Mouse (Mus musculus) forebrain, embryonic 13.5 days (tissue): ENCODE data around the gene Tspan9. TPM values are rescaled to one million over a fixed set of nuclear protein-coding genes. Genes with fewer than 3 reads are reported as not detected.

ENCODE experiments used
- ATAC-seq: fragments of 200-750 bp; cut with Nextera tagmentation; 2 replicates; pipeline ENCODE4 v1.8.0; 2017
- H3K27ac ChIP-seq: fragments of 300-500 bp; sonication (generic); 2 replicates; pipeline ENCODE4 v1.5.1; 2015; ENCODE audit warnings: inconsistent platforms, mild to moderate bottlenecking, moderate library complexity
- H3K27me3 ChIP-seq: fragments of 300-500 bp; sonication (generic); 2 replicates; pipeline ENCODE4 v1.6.1; 2015; ENCODE audit warnings: mild to moderate bottlenecking, inconsistent platforms
- H3K36me3 ChIP-seq: fragments of 300-500 bp; sonication (generic); 2 replicates; pipeline ENCODE4 v1.6.1; 2015; ENCODE audit warnings: mild to moderate bottlenecking, inconsistent platforms; ENCODE audit not compliant: poor library complexity, severe bottlenecking
- H3K4me1 ChIP-seq: fragments of 300-500 bp; sonication (generic); 2 replicates; pipeline ENCODE4 v1.6.1; 2015; ENCODE audit warnings: inconsistent platforms
- H3K4me2 ChIP-seq: fragments of 300-500 bp; sonication (generic); 2 replicates; pipeline ENCODE4 v1.6.1; 2015; ENCODE audit warnings: inconsistent platforms, mild to moderate bottlenecking, moderate library complexity
- H3K4me3 ChIP-seq: fragments of 300-500 bp; sonication (generic); 2 replicates; pipeline ENCODE4 v1.5.1; 2015; ENCODE audit warnings: mild to moderate bottlenecking, inconsistent platforms
- H3K9ac ChIP-seq: fragments of 300-500 bp; sonication (generic); 2 replicates; pipeline ENCODE4 v1.6.1; 2015; ENCODE audit warnings: mild to moderate bottlenecking, inconsistent platforms
- H3K9me3 ChIP-seq: fragments of 300-500 bp; sonication (generic); replicated peaks from 2 replicates; pipeline ENCODE4 v1.6.1; 2016; ENCODE audit warnings: inconsistent platforms
- WGBS: fragments of 180-500 bp; shearing (Covaris S2); methylation state at CpG from one replicate; pipeline ENCODE4 v1.1.7; 2015; 5-methylcytosine and 5-hydroxymethylcytosine counted together
- polyA plus RNA-seq: library from polyadenylated mRNA; unstranded; fragments of >200 nt; fragmentation: Nextera tagmentation; extraction: Ambion mirVana; gene quantifications from 2 replicates; pipeline ENCODE4 v1.2.1, GENCODE M21; 2015

Gene Tspan9
- polyA plus RNA-seq, 1 experiment from 2014 or later: 20.6 TPM

- WGBS: 72% methylated on average over 8 of the region's 8 CpGs
- H3K27ac ChIP-seq: no peak overlapping the region
- peaks cover 15% of the 10 kb centered on the region; the same call in 1 of the 2 replicates for H3K4me1 ChIP-seq
- H3K9ac ChIP-seq: no peak overlapping the region
- H3K4me3 ChIP-seq: no peak overlapping the region
- ATAC-seq: no peak
- H3K36me3 ChIP-seq: no peaks in the 10 kb centered on the region
- H3K9me3 ChIP-seq: no peaks in the 10 kb centered on the region
- no peak overlapping the region for H3K4me2 ChIP-seq
- no peaks in the 10 kb centered on the region for H3K27me3 ChIP-seq
Measured at GRCm38 (mm10) chr6:128095906-128096305, 47.5 kb downstream of the Tspan9 start.

- Histone ChIP-seq H3K4me1 (peaks cover 21% of the 10 kb centered on the region), H3K27me3 (no peaks in the 10 kb centered on the region), H3K4me3 (no peak overlapping the region), H3K9ac (no peak overlapping the region), H3K9me3 (no peaks in the 10 kb centered on the region), H3K36me3 (no peaks in the 10 kb centered on the region), H3K27ac (no peak overlapping the region), H3K4me2 (no peak overlapping the region)
- 86% methylated on average over 10 of the region's 10 CpGs for WGBS
- ATAC-seq: no peak
Measured at GRCm38 (mm10) chr6:128095131-128095530, 48.3 kb downstream of the Tspan9 start.

GRCm38 (mm10) chr6:128093856-128094628 is 49.4 kb downstream of the Tspan9 start:
- 78% methylated on average over 15 of the region's 15 CpGs for WGBS
- ATAC-seq: no peak
- no peak overlapping the region for H3K4me2 ChIP-seq
- no peak overlapping the region for H3K4me3 ChIP-seq
- no peak overlapping the region for H3K27ac ChIP-seq
- no peaks in the 10 kb centered on the region for H3K9me3 ChIP-seq
- H3K4me1 ChIP-seq: peaks cover 20% of the 10 kb centered on the region
- no peaks in the 10 kb centered on the region for H3K36me3 ChIP-seq
- H3K9ac ChIP-seq: no peak overlapping the region
- H3K27me3 ChIP-seq: no peaks in the 10 kb centered on the region

GRCm38 (mm10) chr6:128092621-128093020 is 50.8 kb downstream of the Tspan9 start:
- H3K27me3 ChIP-seq: no peaks in the 10 kb centered on the region
- H3K9ac ChIP-seq: no peak overlapping the region
- no peak overlapping the region for H3K27ac ChIP-seq
- no peak overlapping the region for H3K4me2 ChIP-seq
- no peaks in the 10 kb centered on the region for H3K36me3 ChIP-seq
- H3K4me1 ChIP-seq: peaks cover 23% of the 10 kb centered on the region
- H3K9me3 ChIP-seq: no peaks in the 10 kb centered on the region
- H3K4me3 ChIP-seq: no peak overlapping the region
- ATAC-seq: no peak
- 91% methylated on average over 5 of the region's 5 CpGs for WGBS

GRCm38 (mm10) chr6:128091833-128092166 is 51.6 kb downstream of the Tspan9 start:
- Histone ChIP-seq H3K27ac (no peak overlapping the region), H3K9me3 (no peaks in the 10 kb centered on the region), H3K4me2 (no peak overlapping the region), H3K36me3 (no peaks in the 10 kb centered on the region), H3K4me1 (peaks cover 23% of the 10 kb centered on the region), H3K9ac (no peak overlapping the region), H3K27me3 (no peaks in the 10 kb centered on the region), H3K4me3 (no peak overlapping the region)
- WGBS: 77% methylated on average over 4 of the region's 4 CpGs
- ATAC-seq: no peak

GRCm38 (mm10) chr6:128090985-128091832 is 52.2 kb downstream of the Tspan9 start:
- no peak overlapping the region for H3K9ac ChIP-seq

GRCm38 (mm10) chr6:128089770-128090702 is 53.4 kb downstream of the Tspan9 start:
- no peak overlapping the region for H3K9ac ChIP-seq
- no peak overlapping the region for H3K4me3 ChIP-seq
- no peaks in the 10 kb centered on the region for H3K9me3 ChIP-seq
- WGBS: 71% methylated on average over 13 of the region's 13 CpGs
- peaks cover 23% of the 10 kb centered on the region for H3K4me1 ChIP-seq
- no peaks in the 10 kb centered on the region for H3K36me3 ChIP-seq
- ATAC-seq: peak; percentile 19; the same call in 1 of the 2 replicates
- H3K27me3 ChIP-seq: no peaks in the 10 kb centered on the region
- no peak overlapping the region for H3K4me2 ChIP-seq
- no peak overlapping the region for H3K27ac ChIP-seq

More at GRCm38 (mm10) chr6:128090985-128091832, 52.2 kb downstream of the Tspan9 start:
- Histone ChIP-seq H3K4me3 (no peak overlapping the region), H3K27ac (no peak overlapping the region), H3K4me2 (no peak overlapping the region), H3K36me3 (no peaks in the 10 kb centered on the region), H3K27me3 (no peaks in the 10 kb centered on the region), H3K9me3 (no peaks in the 10 kb centered on the region), H3K4me1 (peaks cover 23% of the 10 kb centered on the region)
- WGBS: 37% methylated on average over 6 of the region's 6 CpGs
- ATAC-seq: peak; percentile 57

- H3K27me3 ChIP-seq: no peaks in the 10 kb centered on the region
- H3K36me3 ChIP-seq: no peaks in the 10 kb centered on the region
- no peak for ATAC-seq
- peaks cover 23% of the 10 kb centered on the region for H3K4me1 ChIP-seq
- H3K9ac ChIP-seq: 0 out of 2 replicates have a peak overlapping the region, but pooled peaks have one; percentile 2
- 85% methylated on average over 8 of the region's 8 CpGs for WGBS
- H3K4me3 ChIP-seq: no peak overlapping the region
- H3K9me3 ChIP-seq: no peaks in the 10 kb centered on the region
- H3K4me2 ChIP-seq: no peak overlapping the region
- H3K27ac ChIP-seq: no peak overlapping the region; the same call in 1 of the 2 replicates
Measured at GRCm38 (mm10) chr6:128088746-128089523, 54.5 kb downstream of the Tspan9 start.

- Histone ChIP-seq H3K4me2 (no peak overlapping the region), H3K27ac (no peak overlapping the region), H3K9me3 (no peaks in the 10 kb centered on the region), H3K36me3 (no peaks in the 10 kb centered on the region), H3K27me3 (no peaks in the 10 kb centered on the region), H3K4me1 (peaks cover 16% of the 10 kb centered on the region), H3K4me3 (no peak overlapping the region), H3K9ac (no peak overlapping the region)
- no peak for ATAC-seq
- 63% methylated on average over 9 of the region's 9 CpGs for WGBS
Measured at GRCm38 (mm10) chr6:128085488-128086066, 57.8 kb downstream of the Tspan9 start.

GRCm38 (mm10) chr6:128083305-128083704 is 60.1 kb downstream of the Tspan9 start:
- Histone ChIP-seq H3K9ac (no peak overlapping the region), H3K4me1 (no peaks in the 10 kb centered on the region; the same call in 1 of the 2 replicates), H3K4me3 (no peak overlapping the region), H3K27me3 (no peaks in the 10 kb centered on the region), H3K36me3 (no peaks in the 10 kb centered on the region), H3K27ac (no peak overlapping the region), H3K9me3 (no peaks in the 10 kb centered on the region), H3K4me2 (no peak overlapping the region)
- ATAC-seq: no peak
- WGBS: 83% methylated on average over 11 of the region's 11 CpGs

- Histone ChIP-seq H3K27ac (no peak overlapping the region), H3K27me3 (no peaks in the 10 kb centered on the region), H3K4me1 (no peaks in the 10 kb centered on the region; the same call in 1 of the 2 replicates), H3K36me3 (no peaks in the 10 kb centered on the region), H3K4me2 (no peak overlapping the region), H3K9me3 (no peaks in the 10 kb centered on the region), H3K4me3 (no peak overlapping the region), H3K9ac (no peak overlapping the region)
- WGBS: 89% methylated on average over 5 of the region's 5 CpGs
- ATAC-seq: no peak
Measured at GRCm38 (mm10) chr6:128081781-128082180, 61.6 kb downstream of the Tspan9 start.
